Mouse (Mus musculus): ENCODE measurements around the gene Stard7.
"Not testable (repeated sequence)": the region's sequence is repeated elsewhere in the genome, so short reads cannot be mapped to it uniquely, and the experiment has no call there.

The Stard7 gene

DNA sequence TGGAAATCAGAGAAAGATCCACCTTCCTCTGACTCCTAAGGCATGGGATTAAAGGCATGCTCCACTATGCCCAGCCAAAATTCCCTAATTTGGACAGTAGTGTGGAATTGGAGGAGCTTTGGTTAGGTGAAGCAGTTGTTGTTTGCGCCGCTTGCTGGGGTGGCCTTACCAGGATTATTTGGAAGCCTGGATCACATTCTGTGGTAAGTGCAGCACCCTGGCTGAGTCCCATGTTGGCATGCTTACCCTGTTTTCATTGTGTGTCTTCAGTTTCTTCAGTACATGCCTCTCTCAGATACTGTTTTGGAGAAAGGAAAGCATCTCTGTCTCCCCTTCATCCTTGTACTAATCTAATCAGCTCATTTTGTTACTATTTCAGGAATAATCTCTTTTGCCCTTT is 4.6 kb downstream of the Stard7 start:
- DNase-seq (ENCODE audit: extremely low spot score, low read depth, low spot score), result no peak

- DNase-seq (ENCODE audit: extremely low spot score, low read depth, low spot score), result no peak
These were observed 5.7 kb downstream of the Stard7 start for GRCm38 (mm10) chr2:127275551-127276320.

DNA sequence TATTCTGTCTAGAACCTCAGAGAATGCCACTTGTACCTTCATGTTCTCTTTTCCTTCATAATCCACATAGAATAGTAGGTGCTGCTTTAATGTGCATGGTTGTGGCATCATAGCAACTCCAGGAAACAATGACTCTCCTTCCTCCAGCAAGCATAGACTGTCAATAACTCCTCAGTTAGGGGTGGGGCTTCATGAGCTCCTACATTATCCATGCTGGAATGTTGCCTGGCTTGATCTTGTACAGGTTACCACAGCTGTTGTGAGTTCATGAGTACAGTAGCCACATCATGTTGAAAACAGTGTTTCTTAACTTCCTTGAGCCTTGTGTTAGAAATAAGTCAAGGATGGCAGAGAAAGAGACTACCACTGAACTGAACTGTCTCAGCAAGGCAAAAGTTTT is 8.1 kb downstream of the Stard7 start:
- DNase-seq (ENCODE audit: extremely low spot score, low read depth, low spot score), result no peak

DNA sequence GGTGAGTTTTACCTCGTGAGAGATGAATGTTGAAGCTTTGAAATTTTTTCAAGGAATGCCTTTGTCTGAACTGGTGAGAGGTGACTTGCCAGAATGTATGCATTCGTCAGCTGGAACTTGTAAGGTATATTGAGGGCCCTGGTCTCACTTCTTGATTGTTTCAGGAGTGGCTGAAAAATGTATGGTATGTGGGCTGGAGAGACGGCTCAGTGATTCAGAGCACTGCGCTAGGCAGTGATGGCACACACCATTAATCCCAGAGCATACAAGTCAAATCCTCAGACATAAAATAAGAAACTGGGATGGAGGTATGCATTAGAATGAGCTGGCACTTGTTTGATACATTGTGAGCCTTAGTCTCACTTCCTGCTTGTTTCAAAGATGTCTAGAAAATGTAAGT is 22.2 kb downstream of the Stard7 start:
- DNase-seq (ENCODE audit: extremely low spot score, low read depth, low spot score), result no peak

DNA sequence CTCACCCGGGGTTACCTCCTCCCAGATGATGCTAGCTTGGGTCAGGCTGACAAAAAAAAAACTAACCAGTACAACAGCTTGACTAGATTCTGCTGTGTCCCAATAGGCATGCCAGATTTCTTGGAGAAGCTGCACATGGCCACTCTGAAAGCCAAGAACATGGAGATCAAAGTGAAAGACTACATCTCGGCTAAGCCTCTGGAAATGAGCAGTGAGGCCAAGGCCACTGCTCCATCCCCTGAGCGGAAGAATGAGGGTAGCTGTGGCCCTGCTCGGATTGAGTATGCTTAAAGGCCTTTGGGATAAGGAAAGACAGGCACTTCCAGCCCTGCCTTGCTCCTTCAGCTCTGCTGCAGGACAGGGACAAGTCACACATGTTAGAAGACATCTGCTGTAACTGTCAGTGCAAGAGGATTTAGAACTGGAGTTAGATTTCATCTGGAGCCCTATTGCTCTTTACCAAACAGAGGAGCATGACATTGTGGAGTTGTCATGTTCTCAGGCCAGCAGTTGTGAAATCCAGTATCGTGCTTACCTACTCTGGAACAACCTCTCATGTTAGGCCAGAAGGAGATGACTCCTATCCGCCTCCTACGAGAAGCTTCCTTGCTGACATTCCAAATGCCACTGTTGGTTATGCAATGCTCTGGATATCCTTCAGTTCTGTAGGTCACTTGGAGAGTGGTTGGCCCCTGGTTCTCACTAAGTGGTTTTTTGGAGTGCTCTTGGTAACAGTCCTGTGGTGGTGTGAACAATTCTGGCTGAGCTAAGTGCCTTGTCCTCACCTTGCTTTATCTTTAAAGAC is 27.2 kb downstream of the Stard7 start:
- no peak for DNase-seq (ENCODE audit: extremely low spot score, low read depth, low spot score)

DNA sequence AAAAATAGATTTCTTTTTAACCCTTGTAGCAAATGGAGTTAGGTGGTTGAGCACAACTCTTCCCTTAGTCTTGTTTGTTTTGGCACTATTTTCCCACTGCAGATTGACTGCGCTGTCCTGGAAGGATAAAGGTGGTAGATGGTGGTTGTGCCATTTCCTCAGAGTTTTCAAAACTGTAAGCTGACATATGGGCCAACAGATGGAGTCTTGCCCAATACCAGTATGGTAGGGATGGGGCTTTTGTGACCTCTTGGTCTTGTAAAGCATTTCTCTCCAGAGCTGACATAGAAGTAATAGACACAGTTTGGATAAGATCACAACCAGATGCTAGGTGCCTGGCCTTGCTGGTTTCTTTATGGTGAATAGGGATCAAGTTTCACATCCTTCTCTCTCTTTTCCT is 28.0 kb downstream of the Stard7 start:
- no peak for DNase-seq (ENCODE audit: extremely low spot score, low read depth, low spot score)

DNA sequence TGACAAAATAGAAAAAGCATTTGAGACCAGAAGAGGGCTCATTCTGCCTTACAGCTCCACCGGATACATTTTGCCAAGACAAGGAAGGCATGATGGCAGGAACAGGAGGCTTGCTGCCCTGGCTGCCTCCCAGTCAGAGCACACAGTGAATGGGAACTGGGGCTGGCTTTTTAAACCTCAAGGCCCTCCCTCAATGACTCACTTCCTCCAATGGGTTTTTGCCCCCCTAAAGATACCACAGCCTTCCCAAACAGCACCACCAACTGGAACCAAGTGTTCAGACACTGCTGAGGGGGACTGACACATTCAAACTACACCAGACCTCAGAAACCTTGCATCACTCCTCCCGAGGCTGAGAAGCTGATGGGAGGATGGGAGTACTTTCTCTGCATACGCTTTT is 30.7 kb downstream of the Stard7 start:
- DNase-seq (ENCODE audit: extremely low spot score, low read depth, low spot score), result no peak

- DNase-seq (ENCODE audit: extremely low spot score, low read depth, low spot score), result no peak
These were observed 31.9 kb downstream of the Stard7 start for GRCm38 (mm10) chr2:127301883-127302282.

DNA sequence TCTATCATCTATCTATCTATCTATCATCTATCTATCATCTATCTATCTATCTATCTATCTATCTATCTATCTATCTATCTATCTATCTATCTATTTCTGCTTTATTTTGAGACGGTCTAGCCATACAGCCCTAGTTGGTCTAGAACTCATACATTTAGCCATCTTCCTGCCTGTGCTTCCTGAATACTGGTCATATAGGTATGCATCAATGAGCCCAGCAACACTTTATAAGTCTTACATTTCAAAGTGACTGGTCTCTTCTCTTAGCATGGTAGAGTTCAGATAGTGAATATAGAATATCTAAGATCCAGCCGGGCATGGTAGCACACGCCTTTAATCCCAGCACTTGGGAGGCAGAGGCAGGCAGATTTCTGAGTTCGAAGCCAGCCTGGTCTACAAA is 34.2 kb downstream of the Stard7 start:
- DNase-seq (ENCODE audit: extremely low spot score, low read depth, low spot score), result not testable (repeated sequence)

DNA sequence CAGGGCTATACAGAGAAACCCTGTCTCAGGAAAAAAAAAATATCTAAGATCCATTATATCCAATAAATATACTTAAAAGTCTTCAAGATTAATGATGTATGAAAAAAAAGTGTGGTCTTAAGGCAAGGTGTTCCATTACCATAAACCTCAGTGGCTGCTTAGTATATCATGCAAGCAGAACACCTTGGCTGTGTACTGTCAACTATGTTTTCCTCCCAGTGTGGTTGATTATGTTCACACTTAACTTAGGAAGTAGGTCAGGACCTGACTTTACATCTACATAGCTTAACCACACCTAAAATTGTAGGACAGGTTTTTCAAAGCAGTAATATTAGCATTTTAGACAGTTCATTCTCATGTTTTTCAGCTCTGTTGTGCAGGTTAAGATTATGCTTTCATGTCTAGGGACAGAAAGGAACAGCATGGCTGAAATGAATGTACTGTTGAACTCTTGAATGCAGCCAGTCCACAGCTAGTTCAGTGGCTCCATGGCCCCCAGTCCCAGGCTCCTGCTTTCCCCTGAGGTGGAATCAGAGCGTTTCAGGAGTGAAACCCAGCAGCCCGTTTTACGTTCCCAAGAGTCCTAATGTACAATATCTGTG is 34.7 kb downstream of the Stard7 start:
- DNase-seq (ENCODE audit: extremely low spot score, low read depth, low spot score), result no peak

DNA sequence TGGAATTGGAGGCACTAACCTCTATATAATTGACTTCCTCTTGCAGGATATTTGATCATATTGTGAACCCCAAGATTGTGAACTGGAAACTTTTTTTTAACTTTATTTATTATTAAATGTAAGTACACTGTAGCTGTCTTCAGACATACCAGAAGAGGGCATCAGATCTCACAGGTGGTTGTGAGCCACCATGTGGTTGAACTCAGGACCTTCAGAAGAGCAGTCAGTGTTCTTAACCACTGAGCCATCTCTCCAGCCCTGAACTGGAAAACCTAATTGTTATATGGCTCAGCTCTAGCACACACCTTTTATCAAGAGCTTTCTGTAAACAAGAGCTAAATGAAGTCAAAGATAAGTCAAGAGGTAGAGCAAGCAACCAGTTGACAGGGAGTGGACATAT is 36.1 kb downstream of the Stard7 start:
- no peak for DNase-seq (ENCODE audit: extremely low spot score, low read depth, low spot score)

- no peak for DNase-seq (ENCODE audit: extremely low spot score, low read depth, low spot score)
These were observed 37.2 kb downstream of the Stard7 start for GRCm38 (mm10) chr2:127307179-127307578.

- DNase-seq (ENCODE audit: extremely low spot score, low read depth, low spot score), result no peak
These were observed 38.6 kb downstream of the Stard7 start for GRCm38 (mm10) chr2:127308660-127309059.

DNA sequence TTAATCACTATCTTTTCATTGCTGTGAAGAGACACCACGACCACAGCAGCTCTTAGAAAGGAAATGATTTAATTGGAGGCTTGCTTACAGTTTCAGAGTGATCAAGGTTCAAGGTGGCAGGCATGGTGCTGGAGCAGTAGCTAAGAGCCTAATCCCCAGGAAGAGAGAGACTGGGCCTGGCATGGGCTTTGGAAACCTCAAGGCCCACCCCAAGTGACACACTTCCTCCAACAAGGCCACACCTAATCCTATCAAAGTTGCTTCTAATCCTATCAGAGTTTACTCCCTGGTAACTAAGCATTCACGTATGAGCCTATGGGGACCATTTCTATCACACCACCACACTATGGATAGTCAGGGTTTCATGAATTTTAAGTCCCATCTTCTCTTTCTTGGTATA is 40.2 kb downstream of the Stard7 start:
- DNase-seq (ENCODE audit: extremely low spot score, low read depth, low spot score), result no peak

DNA sequence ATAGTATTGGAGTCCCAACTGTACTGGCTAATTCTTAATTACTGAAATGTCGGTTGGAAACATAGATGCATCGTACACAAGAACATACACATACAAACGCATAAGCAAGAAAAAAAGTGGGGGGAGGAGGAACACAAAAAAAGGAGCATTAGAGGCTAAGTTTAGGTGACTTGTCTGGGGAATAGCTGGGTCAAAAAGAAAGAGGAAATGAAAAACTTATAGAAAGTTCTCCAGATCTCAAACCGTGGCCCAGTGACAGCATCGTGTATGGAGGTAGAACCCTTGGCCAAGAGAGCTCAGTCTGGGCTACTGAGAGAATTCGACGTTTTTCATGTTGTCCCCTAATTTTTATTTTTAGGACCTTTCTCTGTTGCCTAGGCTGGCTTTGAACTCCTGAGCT is 40.7 kb downstream of the Stard7 start:
- DNase-seq (ENCODE audit: extremely low spot score, low read depth, low spot score), result no peak

DNA sequence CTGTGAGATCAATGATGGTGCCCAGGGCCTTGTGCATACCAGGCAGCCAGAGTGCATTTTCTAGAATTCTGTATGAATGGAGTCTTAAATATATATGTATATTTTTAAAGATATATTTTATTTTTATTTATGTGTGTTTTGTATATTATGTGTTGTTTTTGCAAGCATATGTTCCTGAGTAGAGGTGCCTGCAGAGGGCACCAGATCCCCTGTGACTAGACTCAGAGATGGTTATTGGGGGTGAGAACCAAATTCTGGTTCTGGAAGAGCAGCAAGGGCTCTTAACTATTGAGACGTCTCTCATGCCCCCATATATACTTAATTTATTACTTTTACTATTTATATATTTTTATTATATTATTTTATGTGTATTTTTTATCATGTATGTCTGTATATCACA is 41.2 kb downstream of the Stard7 start:
- no peak for DNase-seq (ENCODE audit: extremely low spot score, low read depth, low spot score)

GRCm38 (mm10) chr2:127312801-127313200 is 42.8 kb downstream of the Stard7 start:
- DNase-seq (ENCODE audit: extremely low spot score, low read depth, low spot score), result no peak

DNA sequence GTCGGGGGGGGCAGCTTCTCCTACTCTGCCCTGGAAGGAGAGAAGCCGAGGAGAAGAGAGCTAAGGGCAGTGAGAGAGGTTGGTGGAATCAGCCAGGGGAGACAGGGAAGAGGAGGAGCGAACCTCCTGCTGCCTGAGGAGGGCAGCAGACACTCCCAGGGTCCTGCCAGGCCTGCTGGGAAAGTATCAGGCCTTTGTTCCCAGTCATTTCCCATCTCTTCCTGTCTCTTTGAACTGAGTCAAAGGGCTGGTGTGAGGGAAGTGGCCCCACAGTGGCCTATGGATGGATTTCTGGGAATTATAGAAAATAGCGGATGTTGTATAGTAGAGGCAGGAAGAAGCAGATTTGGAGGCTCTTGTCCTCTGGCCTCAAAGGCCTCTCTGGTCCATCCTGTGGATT is 43.9 kb downstream of the Stard7 start:
- no peak for DNase-seq (ENCODE audit: extremely low spot score, low read depth, low spot score)

GRCm38 (mm10) chr2:127314467-127315154 is 44.6 kb downstream of the Stard7 start:
- DNase-seq (ENCODE audit: extremely low spot score, low read depth, low spot score), result no peak

- DNase-seq (ENCODE audit: extremely low spot score, low read depth, low spot score), result no peak
These were observed 45.1 kb downstream of the Stard7 start for GRCm38 (mm10) chr2:127315155-127315470.

DNA sequence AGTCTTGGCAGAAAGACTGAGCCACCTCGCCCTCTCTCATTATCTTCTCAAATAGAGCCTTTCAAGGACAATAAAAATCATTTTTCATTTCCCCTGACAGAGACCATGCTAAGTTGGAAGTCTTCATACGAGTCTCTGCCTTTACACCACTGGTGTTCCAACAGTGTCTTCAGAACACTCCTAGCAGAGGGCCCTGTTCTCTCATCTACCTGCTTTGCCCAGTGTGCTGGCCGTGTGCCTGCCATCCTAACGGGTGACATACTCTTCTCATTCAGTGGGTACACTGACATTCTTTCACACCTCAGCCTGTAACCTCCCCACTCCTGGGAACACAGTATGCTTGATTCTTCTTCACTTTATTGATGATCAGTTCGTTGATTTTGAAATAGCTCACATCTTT is 46.4 kb downstream of the Stard7 start:
- no peak for DNase-seq (ENCODE audit: extremely low spot score, low read depth, low spot score)

- no peak for DNase-seq (ENCODE audit: extremely low spot score, low read depth, low spot score)
These were observed 48.1 kb downstream of the Stard7 start for GRCm38 (mm10) chr2:127318136-127318535.

Measured in hindlimb bud, embryonic 11.5 days (tissue).